In the genomic region with DNA sequence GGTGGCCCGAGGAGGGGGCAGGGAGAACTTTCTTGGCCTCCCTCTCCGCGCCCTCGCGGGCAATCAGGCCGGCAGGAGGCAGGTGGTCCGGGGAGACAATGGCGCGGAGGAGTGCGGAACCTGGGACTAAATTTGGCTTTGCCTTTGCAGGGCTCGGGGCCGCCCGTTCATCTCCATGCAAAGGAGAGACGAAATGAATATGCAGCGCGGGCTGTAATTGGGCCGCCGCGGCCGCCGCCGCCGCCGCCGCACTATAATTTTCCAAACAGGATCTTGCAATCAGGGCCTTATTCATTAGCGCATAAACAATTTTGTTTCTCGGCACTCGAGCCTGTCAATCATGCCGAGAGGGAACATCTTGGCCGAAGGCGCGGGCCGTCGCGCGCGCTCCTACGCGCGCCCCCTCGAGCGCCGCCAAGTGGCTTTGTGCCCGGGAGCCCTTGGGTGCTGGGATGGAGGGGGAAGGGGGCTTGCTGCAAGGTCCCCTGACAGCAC, we compare ENCODE assay signal across 9 mouse cellular contexts. TPM values are rescaled to one million over a fixed set of nuclear protein-coding genes. Genes with fewer than 3 reads are reported as not detected.
DNase-seq lines count a peak whose midpoint lies in the region; ATAC-seq and TF ChIP-seq lines count a peak whose summit lies in the region.
"Had no signal": no experiment of that assay in that cellular context is flagged by ENCODE, and none has a peak within 500 bp of the region (broad histone marks: within the 10 kb centered on the region; RNA-seq: fewer than 3 reads in every experiment).

No protein-coding gene starts in this region.

- H3K9me3 ChIP-seq in CH12.LX (replicated peaks; ENCODE audit: low read length) = peaks cover 3% of the 10 kb centered on the region
- no peaks in the 10 kb centered on the region for H3K9me3 ChIP-seq in forebrain, embryonic 16.5 days (ENCODE audit: control insufficient read depth, low read length)

- ATAC-seq in forebrain, embryonic 16.5 days = peak; percentile 70

- peaks cover 6% of the 10 kb centered on the region in 2 experiments for H3K4me1 ChIP-seq in CH12.LX (ENCODE audit: control insufficient read depth in 1 of 2, insufficient read depth in 2 of 2)
- H3K4me1 ChIP-seq in forebrain, embryonic 16.5 days (replicated peaks; ENCODE audit: control insufficient read depth, insufficient read depth, low read length) = peaks cover 14% of the 10 kb centered on the region

- H3K4me3 ChIP-seq in CH12.LX (replicated peaks in 1 of 3; ENCODE audit: low read depth in 2 of 3, low read length in 2 of 3, poor library complexity in 1 of 3) = peak overlapping the region in 2 of 3 experiments; percentile 19 to 55
- H3K4me3 ChIP-seq in forebrain, embryonic 16.5 days (replicated peaks; ENCODE audit: low read length) = peak overlapping the region; percentile 53
- H3K4me3 ChIP-seq: erythroblast, embryonic 14.5 days had no signal

- peak overlapping the region; percentile 87 for H3K4me2 ChIP-seq in CH12.LX (ENCODE audit: insufficient read depth, low read depth, poor library complexity, severe bottlenecking)
- H3K4me2 ChIP-seq in forebrain, embryonic 16.5 days (ENCODE audit: low read length) = peak overlapping the region; percentile 89

- TF ChIP-seq CTCF in CH12.LX (conservative IDR thresholded peaks at IDR 0.05 in 1 of 2, IDR thresholded peaks at IDR 0.05 in 1 of 2; ENCODE audit: low read depth in 2 of 2, low read length in 2 of 2) = peak in 1 of 2 experiments; percentile 53; a peak in 2 of 4 replicates

- dilution Hi-C loops in CH12.LX (cut with MboI; ENCODE audit: extremely low pct_ligation_motif_present, extremely low pct_unique_long_range_greater_than_20kb, low sequenced_read_pairs) = no loop called here

- no peaks in the 10 kb centered on the region for H3K36me3 ChIP-seq in CH12.LX (replicated peaks in 1 of 2; ENCODE audit: control insufficient read depth in 1 of 2, insufficient read depth in 1 of 2, low read length in 1 of 2)
- H3K36me3 ChIP-seq in forebrain, embryonic 16.5 days (ENCODE audit: control insufficient read depth, insufficient read depth) = no peaks in the 10 kb centered on the region

- in situ Hi-C loops in CH12.LX (cut with MboI; ENCODE audit: low pct_ligation_motif_present, low pct_unique_long_range_greater_than_20kb, low sequenced_read_pairs) = loop anchor here (25.0 kb wide), 1 partner anchor 1326 kb away; a partner anchor contains a TSS

- WGBS in forebrain, embryonic 16.5 days = under 1% methylated on average over 44 of the region's 44 CpGs

- DNase-seq in adrenal gland, postnatal 14 days = peak; percentile 41
- no peak for DNase-seq in adrenal gland, postnatal 4 days (ENCODE audit: low spot score in 2 of 2)
- DNase-seq in CH12.LX (ENCODE audit: extremely low read depth) = peak; percentile 5
- DNase-seq in layer of hippocampus, postnatal 10 days (ENCODE audit: low spot score in 2 of 2) = peak; percentile 41 to 56
- DNase-seq in lung, postnatal 10 days = peak; percentile 43
- peak; percentile 66 for DNase-seq in right cerebral cortex, postnatal 4 days
- DNase-seq in spleen, postnatal 10 days (ENCODE audit: low spot score in 2 of 2) = no peak

- no peak for TF ChIP-seq POLR2A in CH12.LX (IDR thresholded peaks at IDR 0.05; ENCODE audit: low read depth, low read length)

- no peak for TF ChIP-seq RAD21 in CH12.LX (IDR thresholded peaks at IDR 0.05; ENCODE audit: low read depth, low read length)

- H3K27me3 ChIP-seq in CH12.LX (replicated peaks) = peaks cover 30% of the 10 kb centered on the region
- H3K27me3 ChIP-seq in forebrain, embryonic 16.5 days (replicated peaks; ENCODE audit: control insufficient read depth, insufficient read depth, low read length) = no peaks in the 10 kb centered on the region

- peak overlapping the region; percentile 16; the same call in 1 of the 2 replicates for H3K9ac ChIP-seq in CH12.LX (ENCODE audit: insufficient read depth, low read depth)
- H3K9ac ChIP-seq in forebrain, embryonic 16.5 days (replicated peaks; ENCODE audit: low read depth, low read length) = peak overlapping the region; percentile 70

- no peak overlapping the region for H3K27ac ChIP-seq in CH12.LX (ENCODE audit: insufficient read depth, low read depth)
- peak overlapping the region; percentile 84 for H3K27ac ChIP-seq in forebrain, embryonic 16.5 days (ENCODE audit: low read length)

- no peaks in the 10 kb centered on the region for H3K79me2 ChIP-seq in CH12.LX (replicated peaks; ENCODE audit: control insufficient read depth, extremely low read depth, insufficient read depth, poor library complexity, severe bottlenecking)

- no peak for TF ChIP-seq EP300 in CH12.LX (IDR thresholded peaks at IDR 0.05; ENCODE audit: low read length)

TF ChIP-seq in CH12.LX, 34 proteins besides CTCF, POLR2A, EP300 and RAD21:
- TF ChIP-seq SIN3A (IDR thresholded peaks at IDR 0.05; ENCODE audit: low read length) (no peak), MAFK (IDR thresholded peaks at IDR 0.05; ENCODE audit: insufficient replicate concordance, low read length) (no peak), ZC3H11A (IDR thresholded peaks at IDR 0.05; ENCODE audit: low read depth, low read length) (no peak), ZKSCAN1 (IDR thresholded peaks at IDR 0.05; ENCODE audit: borderline replicate concordance, low read depth, low read length) (no peak), ELF1 (IDR thresholded peaks at IDR 0.05; ENCODE audit: low read depth, low read length) (peak; percentile 41; the same call in 1 of the 2 replicates), UBTF (IDR thresholded peaks at IDR 0.05; ENCODE audit: low read depth, low read length) (0 out of 2 replicates have a peak, but pooled peaks have one; percentile 48), RCOR1 (conservative IDR thresholded peaks at IDR 0.05; ENCODE audit: low read depth, low read length) (0 out of 2 replicates have a peak, but pooled peaks have one; percentile 35), MXI1 (IDR thresholded peaks at IDR 0.05; ENCODE audit: low read depth, low read length) (no peak), E2F4 (IDR thresholded peaks at IDR 0.05; ENCODE audit: insufficient replicate concordance, low read depth, low read length) (0 out of 2 replicates have a peak, but pooled peaks have one; percentile 23), JUN (IDR thresholded peaks at IDR 0.05; ENCODE audit: insufficient read depth, low read depth, low read length) (no peak), ZNF384 (IDR thresholded peaks at IDR 0.05; ENCODE audit: low read depth, low read length) (no peak), NRF1 (IDR thresholded peaks at IDR 0.05; ENCODE audit: low read depth, low read length) (0 out of 2 replicates have a peak, but pooled peaks have one; percentile 34), MEF2A (IDR thresholded peaks at IDR 0.05; ENCODE audit: borderline replicate concordance, low read depth, low read length) (peak; percentile 60), BHLHE40 (IDR thresholded peaks at IDR 0.05; ENCODE audit: low read depth, low read length) (0 out of 2 replicates have a peak, but pooled peaks have one; percentile 8), TCF12 (IDR thresholded peaks at IDR 0.05; ENCODE audit: low read depth, low read length) (no peak; the same call in 1 of the 2 replicates), CHD2 (IDR thresholded peaks at IDR 0.05; ENCODE audit: low read length) (0 out of 2 replicates have a peak, but pooled peaks have one; percentile 19), MAX (IDR thresholded peaks at IDR 0.05; ENCODE audit: low read length) (peak; percentile 37; the same call in 1 of the 2 replicates), PAX5 (IDR thresholded peaks at IDR 0.05; ENCODE audit: low read length) (no peak), SMC3 (IDR thresholded peaks at IDR 0.05; ENCODE audit: low read depth, low read length) (peak; percentile 19)

RNA-seq across cellular contexts. Expression of a gene that starts 31.7 kb away (rescaled TPM):
- 2.6 and 2.7 TPM in 2 replicates for total RNA-seq in adrenal gland, postnatal 14 days (2021)
- 1 to 10 TPM; 2.9 to 4.0 TPM for total RNA-seq in adrenal gland, postnatal 4 days (2021)
- total RNA-seq in CH12.LX (2012; rRNA removed) (0.04 and 0.21 TPM in 2 replicates), CH12.LX (2014; rRNA removed) (0.11 TPM in 1 of 2 replicates, not detected in the other)
- 0.31 TPM in 1 of 2 replicates, not detected in the other for polyA plus RNA-seq in CH12.LX (2012; ENCODE audit: insufficient read length, low read depth)
- polyA plus RNA-seq in forebrain, embryonic 16.5 days (2015; fragmentation: Nextera tagmentation; extraction: Ambion mirVana) = 2.5 and 3.2 TPM in 2 replicates
- total RNA-seq in layer of hippocampus, postnatal 10 days (2021) = 10 to 100 TPM; 14.5 to 15.2 TPM

RNA-seq across cellular contexts. Expression of a gene that starts 37.8 kb away (rescaled TPM):
- total RNA-seq in adrenal gland, postnatal 14 days (2021) = 365 and 371 TPM in 2 replicates
- total RNA-seq in adrenal gland, postnatal 4 days (2021) = 100 to 1,000 TPM; 184 to 196 TPM
- 119 and 121 TPM in 2 replicates for total RNA-seq in CH12.LX (2012; rRNA removed)
- total RNA-seq in CH12.LX (2014; rRNA removed) = 111 and 124 TPM in 2 replicates
- polyA plus RNA-seq in CH12.LX (2012; ENCODE audit: insufficient read length, low read depth) = 179 and 203 TPM in 2 replicates
- 240 and 273 TPM in 2 replicates for polyA plus RNA-seq in forebrain, embryonic 16.5 days (2015; fragmentation: Nextera tagmentation; extraction: Ambion mirVana)
- total RNA-seq in layer of hippocampus, postnatal 10 days (2021) = 100 to 1,000 TPM; 183 to 205 TPM

RNA-seq across cellular contexts. Expression of a gene that starts 37.9 kb away (rescaled TPM):
- total RNA-seq in adrenal gland, postnatal 14 days (2021) = not detected in 2 replicates
- total RNA-seq in adrenal gland, postnatal 4 days (2021) = not detected
- total RNA-seq in CH12.LX (2012; rRNA removed) (0.21 TPM in 1 of 2 replicates, not detected in the other), CH12.LX (2014; rRNA removed) (0.38 TPM in 1 of 2 replicates, not detected in the other)
- polyA plus RNA-seq in CH12.LX (2012; ENCODE audit: insufficient read length, low read depth) = not detected in 2 replicates
- polyA plus RNA-seq in forebrain, embryonic 16.5 days (2015; fragmentation: Nextera tagmentation; extraction: Ambion mirVana) = 1.5 and 2.2 TPM in 2 replicates
- 1 to 10 TPM; 1.8 to 2.5 TPM for total RNA-seq in layer of hippocampus, postnatal 10 days (2021)
- polyA plus RNA-seq: erythroblast, embryonic 14.5 days had no signal

Comparison
In these comparisons a context has a peak if more than half of its experiments do, and no peak if none do; other contexts are left out.
1. DNase-seq: peak in adrenal gland, postnatal 14 days (single experiment), CH12.LX (single experiment), layer of hippocampus, postnatal 10 days (2 of 2), lung, postnatal 10 days (single experiment) and right cerebral cortex, postnatal 4 days (single experiment); none in adrenal gland, postnatal 4 days (0 of 2) and spleen, postnatal 10 days (0 of 2).